Mouse (Mus musculus): ENCODE results near the gene Ccdc36. TPM values are rescaled to one million over a fixed set of nuclear protein-coding genes. Genes with fewer than 3 reads are reported as not detected.

The Ccdc36 gene
- polyA plus RNA-seq, 1 experiment from 2014 or later: 0.94 TPM

DNA sequence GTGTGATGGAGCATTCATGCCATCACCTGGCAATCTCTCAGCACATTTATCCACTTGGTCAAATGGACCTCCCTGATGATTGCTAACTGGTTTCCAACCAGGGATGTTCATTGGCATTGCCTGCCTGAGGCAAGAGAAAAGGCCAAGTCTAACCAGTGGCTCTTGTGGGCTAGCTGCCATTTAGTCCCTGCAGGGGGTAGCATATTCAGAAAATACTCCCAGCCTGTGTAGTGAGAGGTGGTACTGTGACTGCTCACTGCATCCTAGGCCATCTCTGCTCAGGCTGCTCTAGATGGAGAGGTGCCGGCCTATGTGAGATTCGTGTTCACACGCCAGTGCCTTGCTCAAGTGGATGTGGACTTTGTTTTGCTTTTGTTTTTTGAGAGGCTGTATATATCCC lies 30.0 kb downstream of the Ccdc36 start:
- no peaks in the 10 kb centered on the region for H3K9me3 ChIP-seq (replicated peaks; ENCODE audit: control insufficient read depth, low read length)
- H3K4me1 ChIP-seq (ENCODE audit: control insufficient read depth, insufficient read depth, low read length): peaks cover 7% of the 10 kb centered on the region
- H3K27ac ChIP-seq (ENCODE audit: low read depth, low read length): no peak overlapping the region
- ATAC-seq: no peak
- DNase-seq (ENCODE audit: low spot score): no peak
- no peak overlapping the region for H3K4me3 ChIP-seq (ENCODE audit: low read depth, low read length)
- no peak overlapping the region for H3K9ac ChIP-seq (ENCODE audit: low read length)
- H3K4me2 ChIP-seq (ENCODE audit: low read length): no peak overlapping the region
- WGBS: 93% methylated on average over 3 of the region's 3 CpGs
- no peaks in the 10 kb centered on the region for H3K27me3 ChIP-seq (replicated peaks; ENCODE audit: control insufficient read depth, insufficient read depth, low read length)
- H3K36me3 ChIP-seq (ENCODE audit: control insufficient read depth, insufficient read depth, low read length): peaks cover 13% of the 10 kb centered on the region

DNA sequence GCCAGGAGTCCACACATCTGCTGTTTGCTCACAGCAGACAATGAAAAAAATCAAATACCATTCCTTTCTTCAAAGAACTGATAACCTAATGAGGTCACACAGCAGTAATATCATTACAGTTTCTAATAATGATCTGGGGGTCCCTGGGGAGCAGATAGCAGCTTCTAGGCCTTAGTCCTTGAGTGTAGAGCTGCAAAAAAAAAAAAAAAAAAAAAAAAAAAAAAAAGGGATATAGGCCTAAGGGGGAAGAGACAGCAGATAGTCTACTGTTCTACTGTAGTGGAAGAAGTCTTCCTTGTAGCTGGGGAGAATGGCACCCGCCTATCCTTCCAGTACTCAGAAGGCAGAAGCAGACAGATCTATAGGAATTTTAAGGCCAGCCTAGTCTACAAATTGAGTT lies 32.9 kb downstream of the Ccdc36 start:
- ATAC-seq (no peak), DNase-seq (ENCODE audit: low spot score) (no peak)
- 100% methylated on average over 1 of the region's 1 CpGs for WGBS
- Histone ChIP-seq H3K27me3 (replicated peaks; ENCODE audit: control insufficient read depth, insufficient read depth, low read length) (no peaks in the 10 kb centered on the region), H3K4me3 (ENCODE audit: low read depth, low read length) (no peak overlapping the region), H3K9ac (ENCODE audit: low read length) (no peak overlapping the region), H3K4me1 (ENCODE audit: control insufficient read depth, insufficient read depth, low read length) (no peaks in the 10 kb centered on the region), H3K36me3 (ENCODE audit: control insufficient read depth, insufficient read depth, low read length) (peaks cover 42% of the 10 kb centered on the region), H3K27ac (ENCODE audit: low read depth, low read length) (no peak overlapping the region), H3K4me2 (ENCODE audit: low read length) (no peak overlapping the region), H3K9me3 (replicated peaks; ENCODE audit: control insufficient read depth, low read length) (no peaks in the 10 kb centered on the region)

DNA sequence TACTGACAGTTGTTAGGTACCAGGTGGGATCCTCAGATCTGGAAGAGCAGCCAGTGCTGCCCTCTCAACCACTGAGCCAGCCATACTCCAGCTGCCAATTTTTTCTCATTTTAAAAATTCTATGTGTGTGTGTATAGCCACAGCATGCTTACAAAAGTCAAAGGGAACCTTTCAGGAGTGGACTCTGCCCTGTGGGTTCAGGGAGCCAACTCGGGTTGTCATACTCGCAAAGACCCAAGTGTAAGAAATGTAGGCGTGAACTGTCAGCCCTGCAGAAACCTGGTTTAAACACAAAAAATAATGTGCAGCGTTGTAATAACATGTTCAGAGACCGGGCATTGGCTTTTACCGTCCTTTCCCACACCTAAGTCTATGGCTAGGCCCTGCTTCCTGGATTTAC lies 34.1 kb downstream of the Ccdc36 start:
- H3K27ac ChIP-seq (ENCODE audit: low read depth, low read length): no peak overlapping the region
- WGBS: 94% methylated on average over 6 of the region's 6 CpGs
- peaks cover 53% of the 10 kb centered on the region for H3K36me3 ChIP-seq (ENCODE audit: control insufficient read depth, insufficient read depth, low read length)
- no peak overlapping the region for H3K4me3 ChIP-seq (ENCODE audit: low read depth, low read length)
- no peaks in the 10 kb centered on the region for H3K27me3 ChIP-seq (replicated peaks; ENCODE audit: control insufficient read depth, insufficient read depth, low read length)
- no peaks in the 10 kb centered on the region for H3K9me3 ChIP-seq (replicated peaks; ENCODE audit: control insufficient read depth, low read length)
- ATAC-seq (no peak), DNase-seq (ENCODE audit: low spot score) (no peak)
- H3K4me1 ChIP-seq (ENCODE audit: control insufficient read depth, insufficient read depth, low read length): no peaks in the 10 kb centered on the region
- no peak overlapping the region for H3K9ac ChIP-seq (ENCODE audit: low read length)
- no peak overlapping the region for H3K4me2 ChIP-seq (ENCODE audit: low read length)

DNA sequence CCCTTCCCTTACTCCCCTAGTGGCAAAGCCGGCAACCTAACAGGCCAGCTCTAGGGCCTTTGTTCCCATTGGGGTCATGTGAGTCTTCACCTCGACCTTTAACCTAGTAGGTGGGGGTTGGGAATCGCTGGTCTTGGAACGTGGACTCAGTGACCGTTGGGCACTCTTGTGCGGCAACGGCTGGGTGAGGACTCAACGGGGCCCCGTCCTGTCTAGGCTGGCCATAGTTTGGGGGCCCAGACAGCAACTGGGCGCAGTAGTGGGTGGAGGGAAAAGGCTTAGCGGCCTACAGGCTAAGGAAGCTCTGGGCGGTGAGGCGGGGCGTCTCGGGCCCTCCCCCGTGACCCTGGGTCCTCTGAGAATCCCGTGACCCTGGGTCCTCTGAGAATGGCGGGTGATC lies 35.6 kb downstream of the Ccdc36 start, which contains the start of gene 1700102P08Rik:
Gene 1700102P08Rik (plus strand): TSS at position 130 of the 400 bp plus-strand sequence.
- no peak within 1 kb of the TSS for H3K4me3 ChIP-seq (ENCODE audit: low read depth, low read length)
- H3K27ac ChIP-seq (ENCODE audit: low read depth, low read length): no peak within 1 kb of the TSS
- no peaks in the 10 kb centered on the region for H3K9me3 ChIP-seq (replicated peaks; ENCODE audit: control insufficient read depth, low read length)
- no peak within 1 kb of the TSS for H3K4me2 ChIP-seq (ENCODE audit: low read length)
- DNase-seq (ENCODE audit: low spot score) (no peak), ATAC-seq (no peak)
- WGBS: 59% methylated on average over 18 of the region's 18 CpGs
- peaks cover 68% of the 10 kb centered on the region for H3K36me3 ChIP-seq (ENCODE audit: control insufficient read depth, insufficient read depth, low read length)
- H3K27me3 ChIP-seq (replicated peaks; ENCODE audit: control insufficient read depth, insufficient read depth, low read length): no peaks in the 10 kb centered on the region
- no peak within 1 kb of the TSS for H3K9ac ChIP-seq (ENCODE audit: low read length)
- H3K4me1 ChIP-seq (ENCODE audit: control insufficient read depth, insufficient read depth, low read length): no peaks in the 10 kb centered on the region

GRCm38 (mm10) chr9:108389220-108389619 lies 39.1 kb downstream of the Ccdc36 start:
- ATAC-seq: no peak
- WGBS: 88% methylated on average over 6 of the region's 6 CpGs
- H3K9me3 ChIP-seq (replicated peaks; ENCODE audit: control insufficient read depth, low read length): no peaks in the 10 kb centered on the region

DNA sequence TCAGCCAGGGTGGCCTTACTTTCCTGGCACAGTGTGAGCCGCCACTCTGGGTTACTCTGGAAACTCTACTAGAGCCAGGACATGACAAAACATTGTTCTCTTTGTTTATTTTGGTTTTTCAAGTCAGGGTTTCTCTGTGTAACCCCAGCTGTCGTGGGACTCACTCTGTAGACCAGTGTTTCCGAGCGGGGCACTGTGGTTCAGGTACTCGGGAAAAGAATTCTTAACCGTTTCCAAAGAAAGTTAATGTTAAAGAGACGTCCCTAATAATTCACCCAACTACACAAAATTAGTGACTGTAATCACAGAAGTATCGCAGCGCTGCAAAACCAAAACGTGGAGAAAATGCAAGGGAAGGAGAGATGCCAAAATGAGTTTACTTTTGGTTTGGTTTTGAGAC lies 39.7 kb downstream of the Ccdc36 start:
- Histone ChIP-seq H3K4me2 (ENCODE audit: low read length) (no peak overlapping the region), H3K27ac (ENCODE audit: low read depth, low read length) (no peak overlapping the region), H3K27me3 (replicated peaks; ENCODE audit: control insufficient read depth, insufficient read depth, low read length) (no peaks in the 10 kb centered on the region), H3K4me1 (ENCODE audit: control insufficient read depth, insufficient read depth, low read length) (no peaks in the 10 kb centered on the region), H3K4me3 (ENCODE audit: low read depth, low read length) (no peak overlapping the region), H3K9me3 (replicated peaks; ENCODE audit: control insufficient read depth, low read length) (no peaks in the 10 kb centered on the region), H3K36me3 (ENCODE audit: control insufficient read depth, insufficient read depth, low read length) (peaks cover 97% of the 10 kb centered on the region), H3K9ac (ENCODE audit: low read length) (no peak overlapping the region)
- 85% methylated on average over 10 of the region's 10 CpGs for WGBS
- ATAC-seq: no peak
- no peak for DNase-seq (ENCODE audit: low spot score)

More at GRCm38 (mm10) chr9:108389220-108389619, 39.1 kb downstream of the Ccdc36 start:
- H3K4me2 ChIP-seq (ENCODE audit: low read length): no peak overlapping the region
- no peak overlapping the region for H3K9ac ChIP-seq (ENCODE audit: low read length)
- DNase-seq (ENCODE audit: low spot score): no peak
- no peak overlapping the region for H3K27ac ChIP-seq (ENCODE audit: low read depth, low read length)
- no peaks in the 10 kb centered on the region for H3K4me1 ChIP-seq (ENCODE audit: control insufficient read depth, insufficient read depth, low read length)
- H3K27me3 ChIP-seq (replicated peaks; ENCODE audit: control insufficient read depth, insufficient read depth, low read length): no peaks in the 10 kb centered on the region
- no peak overlapping the region for H3K4me3 ChIP-seq (ENCODE audit: low read depth, low read length)
- peaks cover 97% of the 10 kb centered on the region for H3K36me3 ChIP-seq (ENCODE audit: control insufficient read depth, insufficient read depth, low read length)

- Histone ChIP-seq H3K4me2 (ENCODE audit: low read length) (no peak overlapping the region), H3K27me3 (replicated peaks; ENCODE audit: control insufficient read depth, insufficient read depth, low read length) (no peaks in the 10 kb centered on the region), H3K4me3 (ENCODE audit: low read depth, low read length) (no peak overlapping the region), H3K4me1 (ENCODE audit: control insufficient read depth, insufficient read depth, low read length) (no peaks in the 10 kb centered on the region), H3K27ac (ENCODE audit: low read depth, low read length) (no peak overlapping the region), H3K9me3 (replicated peaks; ENCODE audit: control insufficient read depth, low read length) (no peaks in the 10 kb centered on the region), H3K9ac (ENCODE audit: low read length) (no peak overlapping the region), H3K36me3 (ENCODE audit: control insufficient read depth, insufficient read depth, low read length) (peaks cover 97% of the 10 kb centered on the region)
- no peak for DNase-seq (ENCODE audit: low spot score)
- WGBS: 85% methylated on average over 4 of the region's 4 CpGs
- ATAC-seq: no peak
These were observed 41.5 kb downstream of the Ccdc36 start for GRCm38 (mm10) chr9:108386816-108387215.

GRCm38 (mm10) chr9:108385006-108385405 lies 43.3 kb downstream of the Ccdc36 start:
- ATAC-seq: no peak
- Histone ChIP-seq H3K9ac (ENCODE audit: low read length) (no peak overlapping the region), H3K4me1 (ENCODE audit: control insufficient read depth, insufficient read depth, low read length) (no peaks in the 10 kb centered on the region), H3K4me2 (ENCODE audit: low read length) (no peak overlapping the region), H3K27ac (ENCODE audit: low read depth, low read length) (no peak overlapping the region), H3K36me3 (ENCODE audit: control insufficient read depth, insufficient read depth, low read length) (peaks cover 98% of the 10 kb centered on the region), H3K9me3 (replicated peaks; ENCODE audit: control insufficient read depth, low read length) (no peaks in the 10 kb centered on the region), H3K4me3 (ENCODE audit: low read depth, low read length) (no peak overlapping the region), H3K27me3 (replicated peaks; ENCODE audit: control insufficient read depth, insufficient read depth, low read length) (no peaks in the 10 kb centered on the region)
- DNase-seq (ENCODE audit: low spot score): no peak
- 85% methylated on average over 7 of the region's 7 CpGs for WGBS

GRCm38 (mm10) chr9:108381382-108381781 lies 46.9 kb downstream of the Ccdc36 start:
- 97% methylated on average over 9 of the region's 9 CpGs for WGBS
- Histone ChIP-seq H3K9ac (ENCODE audit: low read length) (no peak overlapping the region), H3K4me1 (ENCODE audit: control insufficient read depth, insufficient read depth, low read length) (no peaks in the 10 kb centered on the region), H3K4me2 (ENCODE audit: low read length) (no peak overlapping the region), H3K36me3 (ENCODE audit: control insufficient read depth, insufficient read depth, low read length) (peaks cover 92% of the 10 kb centered on the region), H3K27ac (ENCODE audit: low read depth, low read length) (no peak overlapping the region), H3K4me3 (ENCODE audit: low read depth, low read length) (no peak overlapping the region), H3K27me3 (replicated peaks; ENCODE audit: control insufficient read depth, insufficient read depth, low read length) (no peaks in the 10 kb centered on the region), H3K9me3 (replicated peaks; ENCODE audit: control insufficient read depth, low read length) (no peaks in the 10 kb centered on the region)
- ATAC-seq (no peak), DNase-seq (ENCODE audit: low spot score) (no peak)
